Mouse (Mus musculus) hematopoietic stem cell, adult 5-6 weeks (primary cell): ENCODE measurements around the gene Otud5. TPM values are rescaled to one million over a fixed set of nuclear protein-coding genes. Genes with fewer than 3 reads are reported as not detected.
A peak's percentile ranks its signal among the peaks of the same experiment; 100 is the strongest.
"Not testable (repeated sequence)": the region's sequence is repeated elsewhere in the genome, so short reads cannot be mapped to it uniquely, and the experiment has no call there.

ENCODE experiments used
- ATAC-seq, 2 experiments: fragments of 125-278 bp in 1 of 2; replicated peaks in 1 of 2; 2 replicates each; pipeline ENCODE4 v1.8.0; 2016 to 2017; ENCODE audit warnings: inconsistent platforms in 2 of 2, mild to moderate bottlenecking in 2 of 2, moderate number of reproducible peaks in 2 of 2, low read depth in 1 of 2, moderate TSS enrichment in 1 of 2; ENCODE audit not compliant: low FRiP score in 2 of 2, poor library complexity in 2 of 2, severe bottlenecking in 2 of 2, insufficient read depth in 1 of 2, low TSS enrichment in 1 of 2
- total RNA-seq: library from RNA; stranded (forward); fragments of 172-1452, 232-1000 nt; gene quantifications from 2 replicates; pipeline ENCODE4 v1.2.3, GENCODE M21; 2017

Otud5 gene
- total RNA-seq, 1 experiment from 2014 or later, result 89.4 TPM

- ATAC-seq, result no peak
Observed at GRCm38 (mm10) chrX:7867141-7867540, 26.0 kb downstream of the Otud5 start.

GRCm38 (mm10) chrX:7868506-7868905 lies 27.3 kb downstream of the Otud5 start:
- no peak for ATAC-seq

GRCm38 (mm10) chrX:7869826-7870225 lies 28.7 kb downstream of the Otud5 start:
- no peak for ATAC-seq

- ATAC-seq, result peak; percentile 88 to 94
Observed at GRCm38 (mm10) chrX:7878007-7878419, 36.8 kb downstream of the Otud5 start, which contains the start of gene Pim2. TSS of gene Pim2 (plus strand) at chrX:7878262.

GRCm38 (mm10) chrX:7878495-7878894 lies 37.3 kb downstream of the Otud5 start:
- ATAC-seq, result no peak

- peak; percentile 59 to 61 for ATAC-seq
Observed at GRCm38 (mm10) chrX:7879819-7880218, 38.7 kb downstream of the Otud5 start.

- peak; percentile 89 to 95 for ATAC-seq
Observed at GRCm38 (mm10) chrX:7883841-7884567, 42.8 kb downstream of the Otud5 start, which contains the start of gene Slc35a2. TSS of gene Slc35a2 (plus strand) at chrX:7884028.

- no peak for ATAC-seq
Observed at GRCm38 (mm10) chrX:7898211-7898610, 57.0 kb downstream of the Otud5 start.

- ATAC-seq, result peak; percentile 97 to 98
Observed at GRCm38 (mm10) chrX:7898880-7899874, 58.0 kb downstream of the Otud5 start, which contains the start of the genes Pqbp1 and Timm17b. TSS of gene Pqbp1 (minus strand) at chrX:7899269. TSS of gene Timm17b (plus strand) at chrX:7899357.

- ATAC-seq, result no peak
Observed at GRCm38 (mm10) chrX:7904441-7904840, 63.3 kb downstream of the Otud5 start.

- ATAC-seq, result no peak
Observed at GRCm38 (mm10) chrX:7907735-7908134, 66.6 kb downstream of the Otud5 start, which contains the start of gene Gm10491. TSS of gene Gm10491 (minus strand) at chrX:7907835.

GRCm38 (mm10) chrX:7909242-7909641 lies 68.1 kb downstream of the Otud5 start, which contains the start of gene Gm10490:
TSS of gene Gm10490 (plus strand) at chrX:7909542.
- ATAC-seq, result not testable (repeated sequence)

GRCm38 (mm10) chrX:7910473-7910872 lies 69.3 kb downstream of the Otud5 start:
- ATAC-seq, result no peak

- peak; percentile 59 to 77; a peak in 3 of 4 replicates for ATAC-seq
Observed at GRCm38 (mm10) chrX:7915669-7916068, 74.5 kb downstream of the Otud5 start.

- not testable (repeated sequence) for ATAC-seq
Observed at GRCm38 (mm10) chrX:7917960-7918359, 76.8 kb downstream of the Otud5 start.

- no peak for ATAC-seq
Observed at GRCm38 (mm10) chrX:7919601-7920383, 78.6 kb downstream of the Otud5 start, which contains the start of gene Pcsk1n. TSS of gene Pcsk1n (plus strand) at chrX:7919822.

- no peak for ATAC-seq
Observed at GRCm38 (mm10) chrX:7922032-7922431, 80.9 kb downstream of the Otud5 start.
